Mouse (Mus musculus) frontal cortex, adult (tissue): ENCODE data around the gene Lefty2.

Experiments
- ATAC-seq: cut with Nextera tagmentation; 2 replicates; pipeline ENCODE4 v1.9.2; 2017; ENCODE audit warnings: mild to moderate bottlenecking, moderate library complexity, mixed read lengths; ENCODE audit not compliant: low TSS enrichment

Gene Lefty2

GRCm38 (mm10) chr1:180892808-180893207 lies at the start of gene Lefty2:
Gene Lefty2 (plus strand): TSS chr1:180893108.
- no peak for ATAC-seq

GRCm38 (mm10) chr1:180848114-180848510 lies 44.8 kb upstream of the Lefty2 start:
- peak; percentile 62 for ATAC-seq

GRCm38 (mm10) chr1:180848511-180849241 lies 44.2 kb upstream of the Lefty2 start:
- ATAC-seq, result peak; percentile 1; the same call in 1 of the 2 replicates

- ATAC-seq, result 0 out of 2 replicates have a peak, but pooled peaks have one; percentile 1
Observed at GRCm38 (mm10) chr1:180849701-180850301, 43.1 kb upstream of the Lefty2 start.

GRCm38 (mm10) chr1:180850316-180851270 lies 42.3 kb upstream of the Lefty2 start, which contains the start of gene Sde2:
Gene Sde2 (plus strand): TSS chr1:180851127.
- peak; percentile 90 for ATAC-seq

GRCm38 (mm10) chr1:180858763-180859162 lies 34.1 kb upstream of the Lefty2 start:
- ATAC-seq, result no peak

GRCm38 (mm10) chr1:180860030-180860429 lies 32.9 kb upstream of the Lefty2 start:
- ATAC-seq, result no peak

- peak; percentile 82 for ATAC-seq
Observed at GRCm38 (mm10) chr1:180863606-180864005, 29.3 kb upstream of the Lefty2 start.

- ATAC-seq, result no peak
Observed at GRCm38 (mm10) chr1:180866001-180866400, 26.9 kb upstream of the Lefty2 start.

- ATAC-seq, result no peak
Observed at GRCm38 (mm10) chr1:180870122-180870650, 22.7 kb upstream of the Lefty2 start.

- peak; percentile 52; the same call in 1 of the 2 replicates for ATAC-seq
Observed at GRCm38 (mm10) chr1:180873861-180874484, 18.9 kb upstream of the Lefty2 start.

GRCm38 (mm10) chr1:180874615-180875014 lies 18.3 kb upstream of the Lefty2 start:
- no peak for ATAC-seq

GRCm38 (mm10) chr1:180875126-180875525 lies 17.8 kb upstream of the Lefty2 start:
- no peak for ATAC-seq

- no peak for ATAC-seq
Observed at GRCm38 (mm10) chr1:180877466-180877865, 15.4 kb upstream of the Lefty2 start.

GRCm38 (mm10) chr1:180881768-180882167 lies 11.1 kb upstream of the Lefty2 start:
- no peak for ATAC-seq

- no peak for ATAC-seq
Observed at GRCm38 (mm10) chr1:180883731-180884130, 9.2 kb upstream of the Lefty2 start.

GRCm38 (mm10) chr1:180884484-180884883 lies 8.4 kb upstream of the Lefty2 start:
- no peak for ATAC-seq

GRCm38 (mm10) chr1:180888556-180889042 lies 4.3 kb upstream of the Lefty2 start:
- ATAC-seq, result no peak

GRCm38 (mm10) chr1:180889172-180889571 lies 3.7 kb upstream of the Lefty2 start:
- ATAC-seq, result no peak

GRCm38 (mm10) chr1:180889841-180890240 lies 3.1 kb upstream of the Lefty2 start:
- ATAC-seq, result no peak
